Mouse (Mus musculus): ENCODE data around the gene Gm17359. TPM values are rescaled to one million over a fixed set of nuclear protein-coding genes. Genes with fewer than 3 reads are reported as not detected.

Gene Gm17359
- not detected for total RNA-seq (2021)
- long read RNA-seq, experiment 1, partial matches to known transcripts, result 0 of 4 reads
- long read RNA-seq, experiment 1, other reads (novel, unspliced or antisense), result 4 of 4 reads
- long read RNA-seq, experiment 2, partial matches to known transcripts, result 0 of 1 reads
- long read RNA-seq, experiment 2, other reads (novel, unspliced or antisense), result 1 of 1 reads

DNA sequence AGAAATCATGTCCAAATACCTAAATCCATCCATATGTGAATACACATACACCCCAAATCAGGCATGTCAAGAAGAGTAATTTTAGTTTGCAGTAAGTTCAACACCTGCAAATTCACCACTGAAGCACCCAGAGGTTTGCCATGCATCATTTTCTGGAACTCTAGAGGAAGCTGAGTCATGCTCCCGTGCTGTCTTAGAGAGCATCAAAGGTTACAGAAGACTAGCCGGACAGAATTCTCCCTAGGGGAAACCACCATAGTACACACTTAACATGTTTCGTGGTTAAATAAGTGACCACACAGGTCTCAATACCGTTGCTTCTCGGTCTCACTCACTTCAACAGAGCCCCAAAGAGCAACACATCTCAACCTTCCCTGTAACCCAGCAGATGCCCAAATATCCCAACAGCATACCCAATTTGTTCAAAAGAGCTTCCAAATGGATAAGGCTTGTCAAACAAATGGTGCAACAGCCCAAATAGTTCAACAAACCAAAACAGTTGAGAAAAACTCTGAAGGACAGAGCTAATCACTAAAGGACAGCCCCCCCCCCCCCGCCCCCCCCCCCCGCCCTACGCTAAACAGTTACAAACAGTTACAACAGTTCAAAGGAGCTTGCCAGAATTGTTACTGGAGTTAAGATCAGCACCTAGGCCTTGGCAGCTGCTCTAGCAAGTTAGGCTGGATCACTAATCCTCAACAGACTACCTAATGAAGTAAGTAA, at the start of gene Gm17359:
Gm17359 (plus strand) TSS at position 618 of the 723 bp plus-strand sequence.
- DNase-seq, result no peak
- intact Hi-C loops (cut with DNase I), result no loop called here

DNA sequence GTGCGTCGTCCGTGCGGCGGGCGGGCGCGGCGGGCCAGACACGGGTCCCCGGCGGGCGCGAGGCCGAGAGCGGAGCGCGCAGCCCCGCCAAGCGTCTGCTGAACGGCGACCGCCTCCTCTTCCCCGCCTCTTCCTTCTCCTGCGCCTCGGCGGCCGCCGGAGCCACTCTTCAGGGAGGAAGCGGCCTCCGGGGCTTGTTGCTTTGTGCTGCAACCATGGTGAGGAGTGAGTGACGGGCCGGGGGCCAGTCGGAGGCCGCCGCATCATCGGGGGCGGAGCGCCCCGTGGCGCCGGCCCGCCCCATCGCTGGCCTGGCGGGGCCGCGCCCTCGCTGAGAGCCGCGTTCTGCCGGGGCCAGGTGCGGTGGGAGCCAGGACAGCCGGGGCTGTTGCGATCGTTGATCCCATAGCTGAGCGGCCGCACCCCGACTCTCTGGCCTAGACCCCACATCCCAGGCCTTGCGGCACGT, 49.3 kb upstream of the Gm17359 start:
- DNase-seq, result peak; percentile 91 to 92
- intact Hi-C loops (cut with DNase I), result loop anchor here (2.0 to 5.0 kb wide), 4 partner anchors 45 to 300 kb away; no protein-coding TSS in a partner anchor

DNA sequence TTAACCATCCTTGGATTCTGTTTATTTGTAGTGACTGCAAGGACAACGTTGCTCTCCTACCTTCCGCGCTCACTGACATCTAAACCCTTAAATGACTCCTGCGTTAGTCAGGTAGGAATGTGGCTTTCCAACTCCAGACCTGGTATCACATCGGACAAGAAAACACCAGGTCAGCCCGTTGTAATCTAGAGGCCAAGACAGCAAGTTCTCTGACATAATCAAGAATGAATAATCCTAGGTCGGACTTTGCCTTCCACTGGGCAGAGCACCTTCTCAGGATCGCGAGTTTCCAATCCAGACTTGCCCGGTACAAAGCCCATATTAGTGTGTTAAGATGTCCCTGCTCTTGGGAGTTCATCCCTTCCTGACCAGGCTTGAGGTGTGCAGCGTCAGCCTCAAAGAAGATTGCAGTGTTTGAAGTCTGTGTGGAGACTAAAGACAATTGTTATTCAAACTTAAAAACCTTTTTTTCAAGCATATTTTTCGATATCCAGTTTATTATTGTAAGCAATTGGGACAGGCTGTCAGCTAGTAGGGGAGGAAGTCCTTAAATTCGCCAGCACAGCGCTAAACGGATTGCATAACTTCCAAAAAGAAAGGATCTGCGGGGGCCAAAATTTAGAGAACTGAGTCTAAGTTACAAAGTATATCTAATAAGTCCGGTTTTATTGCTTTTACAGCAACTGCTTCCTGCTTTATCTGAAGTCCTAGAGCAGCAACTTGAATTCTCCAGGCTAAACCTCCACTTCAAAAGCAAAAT, 48.6 kb upstream of the Gm17359 start:
- intact Hi-C loops (cut with DNase I), result loop anchor here (2.0 to 5.0 kb wide), 4 partner anchors 46 to 299 kb away; no protein-coding TSS in a partner anchor
- no peak for DNase-seq

DNA sequence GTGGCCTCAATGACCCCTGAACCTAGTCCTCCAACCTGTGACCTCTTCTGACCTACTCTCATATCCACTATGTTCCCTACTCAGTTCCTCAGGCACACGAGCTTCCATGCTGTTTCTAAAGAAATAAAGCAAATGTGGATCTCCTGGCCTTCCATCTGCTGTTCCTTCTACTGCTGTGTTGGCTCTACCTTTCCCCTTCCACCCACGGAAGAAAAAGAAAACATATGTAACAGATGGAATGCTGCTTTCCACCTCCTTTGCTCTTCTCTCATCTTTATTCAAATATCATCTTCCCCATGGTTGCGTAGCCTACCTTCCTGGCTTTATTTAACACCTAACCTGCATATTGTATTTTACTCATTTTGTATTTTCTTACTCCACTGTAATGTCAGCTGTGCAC, 47.4 kb upstream of the Gm17359 start:
- no peak for DNase-seq
- intact Hi-C loops (cut with DNase I), result loop anchor here (5.0 kb wide), 3 partner anchors 47 to 298 kb away; no protein-coding TSS in a partner anchor

- no peak for DNase-seq
- intact Hi-C loops (cut with DNase I), result no loop called here
Measured at GRCm38 (mm10) chr3:79293023-79293422, 43.4 kb upstream of the Gm17359 start.

DNA sequence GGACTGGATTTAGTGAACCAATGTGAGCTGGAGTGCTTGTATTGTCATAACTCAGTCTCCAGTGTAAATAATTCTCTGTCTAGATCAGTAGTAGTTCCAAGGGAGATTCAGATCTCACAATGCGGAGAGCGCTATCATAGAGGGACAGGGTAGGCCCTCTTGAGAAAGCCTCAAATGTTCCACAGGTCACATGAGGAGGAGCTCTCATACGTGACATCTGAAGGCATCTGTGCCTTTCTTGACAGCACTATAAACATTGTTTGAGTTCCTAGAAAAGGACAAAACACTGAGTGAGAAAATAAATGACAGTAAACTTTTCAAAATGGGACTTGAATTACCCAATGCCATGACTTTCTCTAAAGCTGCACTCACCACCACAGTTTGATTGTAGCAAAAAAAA, 41.8 kb upstream of the Gm17359 start:
- intact Hi-C loops (cut with DNase I), result no loop called here
- no peak for DNase-seq

DNA sequence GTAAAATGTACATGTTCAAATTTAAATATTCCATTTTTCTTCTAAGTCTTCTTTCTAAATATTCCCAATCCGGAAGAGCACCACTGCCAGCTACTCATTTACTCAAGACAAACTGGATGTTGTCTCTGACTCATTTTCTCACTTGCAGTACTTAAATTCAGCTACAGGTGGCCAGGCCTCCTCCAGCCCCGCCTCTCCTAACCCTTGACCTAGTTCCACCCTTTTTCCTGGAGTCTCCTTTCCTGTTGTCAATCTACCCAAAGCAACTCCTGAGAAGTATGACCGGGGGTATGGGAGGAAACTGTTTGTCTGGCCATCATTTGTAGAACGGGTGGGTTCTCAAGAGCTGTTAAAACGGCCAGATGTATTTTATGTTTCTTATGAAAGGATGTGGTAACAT, 40.4 kb upstream of the Gm17359 start:
- intact Hi-C loops (cut with DNase I), result no loop called here
- no peak for DNase-seq

DNA sequence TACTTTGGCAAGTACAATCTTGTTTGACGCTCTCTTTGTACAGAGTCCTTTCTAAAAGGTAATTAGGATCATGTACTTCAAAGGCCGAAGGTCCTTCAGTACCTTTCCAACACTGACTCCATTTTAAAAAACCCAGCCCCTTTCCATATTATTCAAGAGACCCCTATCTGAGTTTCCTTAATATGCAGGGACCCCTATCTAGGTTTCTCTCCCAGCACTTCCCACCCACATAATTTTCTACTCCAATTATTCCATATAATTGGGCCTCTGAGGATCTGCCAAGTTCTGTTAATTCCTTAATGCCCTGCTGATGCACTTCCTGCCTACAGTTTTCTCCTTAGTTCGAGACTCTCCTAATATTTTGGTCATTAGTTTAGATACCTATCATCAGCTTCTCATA, 39.9 kb upstream of the Gm17359 start:
- no peak for DNase-seq
- intact Hi-C loops (cut with DNase I), result no loop called here

GRCm38 (mm10) chr3:79297281-79297680, 39.2 kb upstream of the Gm17359 start:
- no peak for DNase-seq
- intact Hi-C loops (cut with DNase I), result no loop called here

DNA sequence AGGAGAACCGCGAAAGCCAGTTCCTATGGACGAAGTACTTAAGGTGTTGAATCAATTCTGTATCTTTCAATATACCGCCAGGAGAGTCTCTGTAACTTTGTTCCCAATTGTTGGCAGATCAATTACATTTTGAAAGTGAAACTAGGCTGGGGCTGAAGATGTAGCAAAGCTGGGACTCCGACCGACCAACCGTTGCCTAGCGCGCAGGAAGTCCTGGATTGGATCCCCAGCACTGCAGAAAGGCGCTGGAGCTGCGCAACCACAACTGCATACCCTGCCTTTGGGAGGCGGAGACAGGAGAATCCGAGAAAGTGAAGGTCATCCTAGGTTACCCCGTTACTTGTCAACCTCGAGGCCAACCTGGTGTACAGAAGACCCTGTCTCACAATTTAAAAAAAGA, 37.1 kb upstream of the Gm17359 start:
- intact Hi-C loops (cut with DNase I), result no loop called here
- DNase-seq, result no peak

- no peak for DNase-seq
- intact Hi-C loops (cut with DNase I), result no loop called here
Measured at GRCm38 (mm10) chr3:79308605-79309004, 27.9 kb upstream of the Gm17359 start.

DNA sequence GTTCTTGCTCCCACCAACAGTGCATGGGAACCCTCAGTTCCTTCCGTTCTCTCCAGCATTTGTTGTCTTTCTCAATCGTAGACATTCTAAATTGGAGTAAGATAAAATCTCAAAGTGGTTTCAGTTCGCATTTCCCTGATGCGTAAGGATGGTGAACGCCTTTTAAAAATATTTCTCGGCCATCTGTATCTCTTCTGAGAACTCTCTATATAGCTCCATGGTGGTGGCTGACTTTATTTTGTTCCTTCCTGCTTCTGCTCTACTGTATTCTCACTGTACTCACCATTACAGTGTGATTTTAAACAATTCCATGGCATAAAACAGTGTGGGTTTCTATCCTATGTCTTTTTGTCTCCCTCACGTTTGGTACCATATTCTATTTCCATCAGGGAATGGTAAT, 26.3 kb upstream of the Gm17359 start:
- intact Hi-C loops (cut with DNase I), result no loop called here
- no peak for DNase-seq

DNA sequence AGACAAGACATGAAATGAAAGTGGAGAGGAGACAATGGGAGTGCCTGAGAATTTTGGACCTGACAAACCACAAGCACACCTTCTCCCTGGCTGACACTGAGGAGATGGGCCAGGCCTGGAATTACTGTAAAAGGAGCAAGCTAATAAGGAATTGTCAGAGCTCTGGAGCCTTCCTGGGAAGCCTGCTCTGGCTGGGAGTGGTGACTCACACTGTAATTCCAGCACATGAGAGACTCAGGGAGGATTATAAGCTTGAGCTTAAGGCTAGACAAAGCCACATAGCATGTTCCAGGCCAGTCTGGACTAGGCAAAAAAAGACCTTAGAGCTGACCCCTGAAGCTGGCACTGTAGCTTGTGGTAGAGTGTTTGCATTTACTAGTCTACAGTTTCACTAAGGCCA, 24.6 kb upstream of the Gm17359 start:
- no peak for DNase-seq
- intact Hi-C loops (cut with DNase I), result no loop called here

DNA sequence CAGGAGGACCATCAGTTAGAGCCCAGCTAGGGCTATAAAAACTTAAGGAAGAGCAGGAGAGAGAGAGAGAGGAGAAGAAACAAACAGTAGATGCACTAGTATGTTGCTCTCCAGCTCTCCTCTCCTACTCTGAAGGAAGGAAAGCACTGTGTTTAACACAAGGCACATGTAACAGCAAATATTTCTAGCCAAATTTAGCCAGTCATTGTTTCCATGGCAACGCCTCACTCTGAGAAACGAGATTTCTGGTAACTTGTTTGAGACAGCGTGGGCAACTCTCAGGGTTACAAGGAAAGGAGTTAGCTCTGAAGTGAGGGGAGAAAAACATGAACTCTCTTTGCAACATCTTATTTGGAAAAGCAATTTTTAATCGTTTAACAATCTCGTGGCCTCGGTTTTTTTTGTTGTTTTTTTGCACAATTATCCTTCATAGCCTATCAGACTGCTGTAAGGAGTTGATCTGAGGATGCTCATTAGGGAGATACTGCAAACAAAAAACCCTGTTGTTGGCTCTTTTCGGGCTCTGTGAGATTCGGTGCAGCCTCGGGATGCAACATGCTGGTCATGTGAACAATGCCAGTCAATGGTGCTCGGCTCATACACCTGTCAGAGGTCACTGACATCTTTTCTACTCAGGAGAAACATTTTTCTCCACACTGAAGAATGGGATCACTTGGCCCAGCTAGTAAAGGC, 22.3 kb upstream of the Gm17359 start:
- DNase-seq, result no peak
- intact Hi-C loops (cut with DNase I), result no loop called here

GRCm38 (mm10) chr3:79324697-79325526, 11.5 kb upstream of the Gm17359 start:
- DNase-seq, result no peak
- intact Hi-C loops (cut with DNase I), result no loop called here

GRCm38 (mm10) chr3:79329691-79330315, 6.7 kb upstream of the Gm17359 start:
- intact Hi-C loops (cut with DNase I), result no loop called here
- DNase-seq, result no peak

DNA sequence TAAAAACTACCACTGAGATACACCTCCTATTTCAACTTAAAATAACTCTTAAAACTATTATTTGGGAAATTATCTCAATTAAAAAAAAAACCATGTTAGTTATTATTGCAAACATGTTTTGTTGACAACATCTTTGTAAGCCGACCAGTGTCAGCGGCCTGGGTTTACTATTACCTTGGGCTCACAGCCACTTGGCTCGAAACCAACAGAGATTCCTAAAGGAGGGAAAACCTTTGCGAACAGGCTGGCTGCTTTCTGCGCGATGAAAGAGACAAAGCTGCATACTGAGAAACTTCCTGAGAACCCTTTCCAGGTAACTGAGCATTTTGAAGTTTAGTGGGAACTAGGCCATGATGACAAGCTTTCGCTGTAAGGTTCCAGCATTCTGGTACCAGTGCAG, 3.4 kb upstream of the Gm17359 start:
- no peak for DNase-seq
- intact Hi-C loops (cut with DNase I), result no loop called here

DNA sequence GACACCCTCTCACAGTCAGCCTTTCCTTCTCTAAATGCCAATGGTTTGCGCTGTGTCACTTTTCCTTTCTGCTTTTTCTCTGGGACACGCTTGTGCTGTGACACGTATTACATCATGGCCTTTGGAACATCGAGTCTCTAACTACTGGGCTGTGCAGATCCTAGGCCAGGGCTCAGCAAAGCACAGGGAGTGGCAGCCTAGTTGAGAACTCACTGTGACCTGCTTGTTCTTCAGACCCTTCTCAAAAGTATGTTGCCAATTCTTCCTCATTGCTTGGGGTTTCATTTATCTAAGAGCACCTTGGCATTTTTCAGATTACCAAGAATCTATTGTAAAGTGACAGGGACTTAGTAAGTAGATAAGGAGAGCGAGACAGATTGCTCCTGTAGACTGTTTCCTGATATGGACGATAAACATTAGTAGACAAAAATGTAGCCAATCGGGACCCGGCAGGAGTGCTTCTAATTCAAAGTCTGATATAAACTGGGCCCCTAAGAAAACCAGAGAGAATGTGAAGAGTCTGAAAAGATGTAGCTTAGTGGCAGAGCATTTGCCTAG, 2.7 kb upstream of the Gm17359 start:
- no peak for DNase-seq
- intact Hi-C loops (cut with DNase I), result no loop called here

- DNase-seq, result no peak
- intact Hi-C loops (cut with DNase I), result no loop called here
Measured at GRCm38 (mm10) chr3:79340737-79341136, 4.3 kb downstream of the Gm17359 start.

Measured in gastrocnemius, postnatal 36 days (tissue).